Mouse (Mus musculus) embryo, embryonic 11 days (tissue): ENCODE results near the gene Serpinb1c.
"Not testable (repeated sequence)": the region's sequence is repeated elsewhere in the genome, so short reads cannot be mapped to it uniquely, and the experiment has no call there.

ENCODE experiments used
- DNase-seq: peaks from one replicate; pipeline ENCODE4 v3.0.0-alpha.2; 2015

The Serpinb1c gene

DNA sequence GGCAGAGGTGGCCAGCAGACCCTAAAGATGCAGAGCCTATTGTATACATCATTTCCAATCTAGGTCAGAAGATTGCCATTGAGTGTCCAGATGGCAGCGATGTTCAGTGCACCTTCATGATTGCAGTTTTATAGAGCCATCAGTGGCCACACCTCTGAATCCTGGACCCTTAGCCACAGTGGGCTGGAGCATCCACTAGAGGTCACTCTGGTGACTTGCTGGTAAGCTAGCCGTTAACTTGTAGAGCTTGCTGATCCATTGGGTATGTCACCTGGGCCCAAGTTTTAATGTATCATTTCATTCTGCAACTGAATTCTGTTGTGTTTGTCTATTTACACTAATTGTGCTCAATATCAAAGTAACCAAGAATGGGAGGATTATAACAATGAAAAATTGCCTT lies 32.4 kb downstream of the Serpinb1c start:
- DNase-seq: no peak

DNA sequence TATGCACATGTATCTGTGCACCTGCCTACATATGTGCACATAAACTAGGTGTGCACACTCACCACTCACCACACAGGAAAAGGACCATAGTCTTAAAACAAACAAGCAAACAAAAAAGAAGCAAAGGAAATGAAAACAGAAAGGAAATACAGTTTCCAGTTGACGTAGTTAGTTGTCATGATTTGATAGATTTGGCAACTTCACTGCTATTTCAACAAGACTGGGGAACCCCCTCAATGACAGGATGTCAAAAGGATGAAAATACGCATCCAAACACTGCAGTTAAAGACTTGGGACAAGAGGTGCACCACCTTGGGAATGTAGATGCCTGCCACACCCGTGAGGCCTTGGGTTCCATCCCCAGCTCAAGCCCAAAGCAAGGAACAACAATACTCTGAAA lies 33.5 kb downstream of the Serpinb1c start:
- not testable (repeated sequence) for DNase-seq

DNA sequence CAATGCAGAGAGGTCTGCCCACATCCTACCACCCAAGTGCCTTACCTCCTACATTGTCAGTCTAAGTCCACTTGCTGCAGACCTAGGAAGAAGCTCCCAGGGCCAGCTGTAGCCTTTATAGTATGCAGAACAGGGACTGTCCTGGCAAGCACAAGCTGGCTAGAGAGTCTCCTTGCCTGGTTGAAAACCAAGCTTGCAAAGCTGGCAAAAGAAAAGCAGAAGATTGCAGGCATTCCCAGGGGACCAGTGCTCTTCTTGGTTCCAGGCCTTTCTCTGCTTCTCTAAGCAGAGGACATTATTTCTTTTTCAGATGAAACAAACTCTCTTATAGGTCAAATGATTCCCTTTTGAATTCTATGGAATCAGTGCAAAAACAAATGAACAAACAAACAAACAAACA lies 34.6 kb downstream of the Serpinb1c start:
- DNase-seq: no peak

DNA sequence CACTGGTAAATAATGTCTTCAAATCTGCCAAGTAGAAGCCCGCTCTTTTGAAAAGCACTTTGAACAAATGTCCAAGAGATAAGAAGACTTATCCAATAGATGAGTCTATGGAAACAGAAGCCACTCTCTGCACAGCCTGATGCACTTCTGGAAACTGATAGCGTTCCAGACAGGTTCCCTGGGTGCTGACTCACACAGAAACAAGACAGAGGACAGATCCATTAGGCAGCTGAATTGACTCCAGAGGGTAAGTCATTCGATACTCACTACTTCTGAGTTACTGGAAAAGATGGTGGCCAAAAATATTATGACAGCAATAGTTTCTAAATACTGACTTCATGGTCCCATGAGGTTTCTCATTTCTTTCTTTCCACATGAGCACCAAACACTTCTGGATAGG lies 37.2 kb downstream of the Serpinb1c start:
- DNase-seq: no peak

DNA sequence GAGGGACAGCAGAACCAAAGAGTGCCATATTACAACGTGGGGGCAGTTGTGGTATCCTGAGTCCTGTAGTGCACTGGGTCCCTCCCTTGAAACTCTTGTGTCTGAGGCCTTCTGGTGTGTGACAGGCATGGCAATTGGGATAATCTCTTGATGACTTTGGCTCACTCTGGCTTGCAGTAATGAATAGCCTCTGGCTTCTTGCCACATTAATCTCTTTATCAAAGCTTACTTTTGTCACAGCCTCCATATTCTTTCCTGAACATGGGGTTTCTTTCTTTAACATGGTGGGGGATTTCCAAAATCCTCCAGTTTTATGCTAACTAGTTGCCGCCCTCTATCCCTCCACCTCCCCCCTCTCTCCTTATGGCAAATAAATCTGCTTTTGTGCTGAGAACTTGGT lies 44.9 kb downstream of the Serpinb1c start:
- DNase-seq: no peak

DNA sequence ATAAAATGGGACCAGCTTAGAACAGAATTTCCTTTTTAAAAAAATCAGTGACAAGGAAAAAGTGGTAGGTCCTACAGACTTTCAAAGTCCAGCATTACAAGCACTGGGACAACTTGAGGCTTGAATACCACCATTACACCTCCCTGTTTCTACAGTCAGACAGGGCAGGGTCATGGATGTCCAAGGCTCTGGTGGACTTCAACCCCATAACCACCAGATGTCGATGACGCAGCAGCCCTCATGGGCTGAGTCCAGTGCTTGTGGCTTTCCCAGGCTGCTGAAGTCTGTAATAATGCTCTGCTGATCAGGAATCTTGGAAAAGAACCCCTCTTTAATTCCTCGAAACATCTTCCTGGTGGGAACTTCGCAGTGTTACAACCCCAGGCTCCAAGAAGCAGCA lies 45.5 kb downstream of the Serpinb1c start:
- no peak for DNase-seq

DNA sequence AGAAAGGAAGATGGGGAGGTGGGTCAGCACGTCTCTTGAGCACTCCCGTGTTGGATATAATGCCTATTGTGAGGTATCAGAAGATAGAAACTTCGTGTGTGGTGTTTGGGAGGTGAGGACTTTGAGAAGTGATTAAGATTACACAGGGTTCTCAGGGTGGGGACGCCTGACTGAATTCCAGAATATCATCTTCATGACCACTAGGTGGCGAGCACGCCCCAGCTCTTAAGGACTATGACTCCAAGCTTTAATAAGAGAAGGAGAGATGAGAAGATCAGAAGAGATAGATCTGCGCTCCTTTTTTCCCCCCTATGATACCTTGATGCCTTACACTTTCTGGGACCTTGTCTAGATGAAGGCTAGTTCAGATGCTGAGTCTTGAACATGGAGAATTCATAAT lies 46.0 kb downstream of the Serpinb1c start:
- DNase-seq: peak; percentile 75

DNA sequence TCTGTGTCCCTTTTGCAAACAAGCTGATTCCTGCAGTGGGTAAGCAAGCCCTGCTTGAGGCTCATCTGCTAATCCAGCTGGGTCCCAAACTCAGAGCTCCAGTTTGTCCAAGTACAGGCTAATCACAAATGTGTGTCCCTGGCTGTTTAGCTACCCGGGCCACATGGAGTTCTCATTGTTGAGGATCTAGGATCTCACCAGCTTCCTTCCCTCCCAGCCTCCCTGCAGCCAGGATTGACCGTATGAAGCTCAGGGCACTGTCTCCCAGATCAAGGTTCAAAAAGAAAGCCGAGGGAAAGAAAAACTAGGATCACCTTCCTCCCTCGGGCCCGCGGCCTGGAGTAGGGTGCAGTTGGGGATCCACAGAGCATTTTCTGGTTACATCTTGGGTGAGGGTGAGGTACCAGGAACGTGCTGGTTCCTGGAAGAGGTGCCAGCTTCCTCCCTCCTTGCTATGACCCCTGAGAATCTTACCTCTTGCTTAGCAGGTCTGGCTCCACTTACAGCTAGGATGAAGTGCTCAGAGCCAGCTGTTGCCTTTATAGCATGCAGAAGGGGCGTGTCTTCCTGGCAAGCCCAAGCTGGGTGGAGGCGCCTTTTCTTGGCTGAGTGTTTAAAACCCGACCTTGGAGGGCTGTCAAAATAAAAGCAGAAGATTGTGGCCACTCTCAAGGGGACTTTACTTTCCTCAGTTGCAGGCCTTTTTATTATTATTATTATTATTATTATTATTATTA lies 47.2 kb downstream of the Serpinb1c start, which contains the start of gene Serpinb1a:
Gene Serpinb1a (minus strand): TSS at position 518 of the 737 bp plus-strand sequence.
- peak; percentile 28 for DNase-seq

DNA sequence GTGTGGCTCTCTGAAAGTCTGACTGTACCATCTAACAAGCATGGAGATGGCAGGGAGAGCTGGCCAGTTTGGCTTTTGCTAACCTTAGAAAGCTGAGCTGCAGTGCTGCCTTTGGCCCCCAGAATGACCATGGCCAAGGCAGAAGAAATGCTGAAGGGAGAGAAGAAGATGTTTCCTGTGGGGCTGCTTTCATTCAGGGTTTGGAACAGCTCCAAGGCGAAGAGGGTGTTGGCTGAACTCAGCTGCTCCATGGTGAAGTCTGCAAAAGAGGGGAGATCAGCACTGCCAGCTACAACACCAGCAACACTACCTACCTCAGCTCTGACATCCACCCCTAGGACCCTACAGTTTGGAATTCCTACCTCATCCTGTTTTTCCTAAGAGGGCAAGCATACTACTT lies 47.9 kb downstream of the Serpinb1c start:
- DNase-seq: no peak

DNA sequence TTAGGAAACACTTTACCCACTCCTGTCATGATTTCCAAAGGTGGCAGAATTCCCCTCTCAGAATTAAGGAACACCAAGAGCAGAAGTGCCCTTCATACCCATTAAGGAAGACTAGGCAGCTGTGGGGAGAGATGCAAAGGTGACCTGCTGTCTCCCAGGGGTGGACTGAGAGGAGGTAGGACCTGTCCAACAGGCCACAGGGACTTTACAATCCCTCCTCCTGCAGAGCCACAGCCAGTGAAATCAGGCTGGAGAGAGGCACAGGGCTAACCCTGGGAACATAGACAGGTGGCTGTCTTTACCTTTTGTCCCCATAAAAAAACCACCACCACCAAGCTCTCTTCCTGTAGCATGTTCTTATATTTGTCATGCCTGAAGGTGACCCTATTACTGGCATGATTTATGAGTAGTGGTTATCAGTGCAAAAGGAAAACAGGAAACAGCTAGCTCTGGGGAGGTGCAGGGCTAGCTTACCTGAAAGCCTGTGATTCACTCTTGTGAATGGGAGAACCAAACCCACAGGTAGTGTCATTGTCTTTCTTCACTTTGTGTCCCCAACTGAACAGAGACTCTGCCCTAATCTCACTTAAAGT lies 48.4 kb downstream of the Serpinb1c start:
- no peak for DNase-seq

DNA sequence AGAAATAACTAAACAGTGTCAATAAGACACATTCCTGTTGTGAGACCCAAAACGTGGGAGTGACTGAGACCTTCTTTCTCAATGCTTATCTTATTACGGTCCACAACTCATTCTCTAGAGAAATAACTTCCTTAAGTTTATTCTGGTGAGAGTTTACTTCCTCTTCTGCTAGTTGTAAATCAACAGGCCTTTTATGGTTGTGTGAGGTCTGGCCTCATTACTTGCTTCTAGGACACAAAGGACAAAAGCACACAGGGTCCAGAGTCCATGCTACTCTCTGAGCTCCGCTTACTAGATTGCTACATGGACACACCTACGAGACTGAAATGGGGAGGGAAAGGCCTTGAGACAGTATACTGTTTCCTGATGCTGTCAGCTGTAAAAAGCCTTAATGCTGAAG lies 48.9 kb downstream of the Serpinb1c start:
- no peak for DNase-seq

DNA sequence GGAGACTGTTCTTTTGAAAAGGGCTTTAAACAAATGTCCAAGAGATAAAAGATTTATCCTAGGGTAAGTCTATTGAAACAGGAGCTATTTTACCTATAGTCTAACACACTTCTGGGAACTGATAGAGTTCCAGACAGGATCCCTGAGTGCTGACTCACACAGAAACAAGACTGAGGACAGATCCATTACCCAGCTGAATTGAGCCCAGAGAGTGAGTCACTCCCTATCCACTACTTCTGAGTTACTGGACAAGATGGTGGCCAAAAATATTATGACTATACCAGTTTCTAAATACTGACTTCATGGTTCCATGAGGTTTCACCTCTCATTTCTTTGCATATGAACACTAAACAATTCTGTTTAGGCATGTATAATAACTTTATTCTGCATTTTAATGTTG lies 51.8 kb downstream of the Serpinb1c start:
- no peak for DNase-seq

DNA sequence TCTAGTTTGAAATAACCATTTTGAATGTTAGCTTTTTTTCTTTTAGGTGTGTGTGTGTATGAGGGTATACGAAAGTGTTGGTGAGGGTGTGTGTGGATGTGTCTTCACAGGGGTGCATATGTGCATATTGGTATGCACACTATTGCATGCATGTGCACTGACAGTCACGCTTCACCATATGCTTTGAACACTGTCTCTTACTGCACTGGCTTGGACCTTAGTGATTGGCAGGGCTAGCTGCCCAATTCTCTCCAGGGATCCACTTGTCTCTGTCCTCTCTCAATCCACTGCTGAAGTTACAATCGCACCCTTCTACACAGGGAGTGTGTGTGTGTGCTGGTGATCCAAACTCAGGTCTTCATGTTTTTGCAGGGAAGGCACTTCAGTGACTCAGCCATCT lies 56.7 kb downstream of the Serpinb1c start:
- no peak for DNase-seq

DNA sequence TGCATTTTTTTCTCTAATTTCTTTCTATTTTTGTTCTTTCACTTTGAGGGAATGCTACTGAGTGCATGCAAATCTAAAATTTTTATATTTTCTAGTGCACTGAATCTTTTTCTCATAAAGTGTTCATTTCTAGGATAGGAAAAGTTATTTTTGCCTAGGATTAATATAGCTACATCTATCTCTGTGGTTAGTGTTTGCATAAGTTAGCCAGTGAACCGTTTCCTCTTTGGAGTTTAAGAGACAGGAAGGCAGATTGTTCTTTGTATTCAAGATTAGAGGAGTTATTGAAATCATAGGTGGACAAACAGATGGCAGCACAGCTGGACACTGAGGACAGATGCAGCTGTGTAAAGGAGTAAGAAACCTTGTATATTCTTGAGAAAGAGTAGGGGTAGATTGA lies 58.7 kb downstream of the Serpinb1c start:
- no peak for DNase-seq

DNA sequence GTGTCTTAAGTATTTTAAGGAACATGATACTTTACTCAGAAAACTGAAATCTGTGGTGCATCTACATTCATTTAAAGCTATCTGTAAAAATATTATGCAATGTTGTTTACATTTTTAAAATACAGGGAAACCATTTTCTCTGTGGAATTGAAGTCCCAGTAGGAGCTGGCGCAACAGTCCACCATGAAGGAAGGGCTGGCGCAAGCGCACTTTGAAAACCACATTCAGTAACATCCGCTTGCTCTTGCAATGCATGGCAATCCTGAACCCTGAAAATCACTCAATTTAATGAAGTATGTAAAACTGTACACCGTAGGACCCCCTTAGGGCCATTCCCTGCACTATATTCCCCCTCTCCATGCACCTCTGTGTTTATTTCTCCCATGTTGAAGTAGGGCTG lies 63.5 kb downstream of the Serpinb1c start:
- DNase-seq: no peak

DNA sequence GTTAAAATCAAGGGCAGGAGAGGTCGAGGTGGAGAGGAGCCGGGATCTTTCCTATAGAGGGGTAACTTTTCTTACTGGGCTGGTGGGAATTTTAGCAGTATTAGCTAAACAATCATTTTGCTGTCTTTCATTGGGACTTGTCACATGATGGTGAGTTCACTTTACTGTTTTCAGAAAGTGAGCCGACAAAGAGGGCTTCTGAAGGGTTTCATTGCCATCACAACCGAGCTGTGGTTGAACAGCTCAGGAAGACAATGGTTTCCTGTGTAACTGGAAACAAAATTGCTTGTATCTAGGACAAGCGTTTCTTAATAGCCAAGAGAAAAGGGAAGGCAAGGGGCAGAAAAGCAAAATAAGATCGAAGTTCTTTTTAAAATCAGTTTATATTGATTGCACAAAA lies 64.8 kb downstream of the Serpinb1c start:
- DNase-seq: no peak

DNA sequence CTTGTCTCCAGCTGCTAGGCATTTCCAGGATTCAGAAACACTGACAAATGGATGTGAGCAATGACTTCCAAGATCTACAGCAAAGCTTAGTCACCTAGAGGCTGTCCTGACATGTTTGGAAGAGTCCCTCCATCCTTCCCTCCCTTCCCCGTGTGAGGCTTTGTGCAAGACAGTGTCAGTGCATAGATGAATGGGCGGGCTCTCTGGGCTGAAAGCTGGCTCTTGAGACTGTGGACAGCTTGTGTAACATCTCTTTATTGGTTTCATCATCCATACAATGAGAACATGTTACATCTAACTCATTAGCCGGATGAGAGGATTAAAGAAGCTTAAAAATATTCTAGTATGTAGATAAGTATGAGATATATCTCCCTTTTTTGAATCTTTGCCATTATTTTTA lies 65.2 kb downstream of the Serpinb1c start:
- no peak for DNase-seq

DNA sequence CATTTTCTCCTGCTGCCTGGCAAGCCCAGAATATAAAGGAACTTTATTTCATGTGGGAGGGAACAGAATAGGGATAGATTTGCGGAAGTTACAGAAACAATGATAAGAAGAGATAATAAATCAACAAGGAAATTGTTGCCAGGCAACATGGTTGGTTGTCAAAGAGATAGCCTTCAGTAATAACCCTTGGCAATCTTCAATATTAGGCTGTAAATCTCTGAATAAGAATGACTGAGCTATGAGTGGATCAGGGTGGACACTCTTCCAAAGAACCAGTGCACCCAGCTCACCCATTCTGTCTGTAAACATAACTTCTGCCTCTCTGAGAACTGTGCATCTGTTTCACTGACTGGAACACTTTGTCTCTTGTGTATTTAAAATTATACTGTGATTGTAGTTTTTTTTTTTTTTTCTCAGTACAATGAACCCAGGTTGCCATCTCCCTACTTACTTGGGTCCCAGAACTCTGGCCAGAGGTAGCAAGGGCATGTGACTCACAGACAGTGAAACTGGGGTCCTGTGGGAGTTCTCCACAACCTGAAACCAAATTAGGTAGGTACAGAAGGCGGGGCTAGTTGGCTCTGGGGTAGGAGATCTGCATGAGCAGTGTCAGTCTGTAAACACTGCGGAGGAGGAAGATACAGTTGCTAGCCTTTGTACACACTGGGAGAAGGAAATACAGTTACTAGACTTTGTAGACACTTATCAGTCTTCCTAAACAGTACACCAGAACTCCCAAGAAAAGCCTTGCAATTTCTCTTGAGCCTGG lies 66.3 kb downstream of the Serpinb1c start:
- no peak for DNase-seq
